Mouse (Mus musculus) lung, adult 2 months (tissue): ENCODE results near the gene Cfap61.

Experiments
- CTCF ChIP-seq: fragments of 200-500 bp; IDR thresholded peaks from 2 replicates; pipeline ENCODE4 v1.5.1; 2011; ENCODE audit warnings: mild to moderate bottlenecking, low read length, control low read depth; ENCODE audit not compliant: insufficient read depth
- POLR2A ChIP-seq: fragments of 200-500 bp; IDR thresholded peaks from 2 replicates; pipeline ENCODE4 v1.6.1; 2011; ENCODE audit warnings: low read depth, mild to moderate bottlenecking, control low read depth, low read length, borderline replicate concordance; ENCODE audit errors: extremely low read depth

GRCm38 (mm10) chr2:145971237-145972010, 36.8 kb downstream of the Cfap61 start:
- TF ChIP-seq CTCF: no peak
- TF ChIP-seq POLR2A: no peak
